Mouse (Mus musculus): ENCODE results near the gene Ldlrap1. TPM values are rescaled to one million over a fixed set of nuclear protein-coding genes. Genes with fewer than 3 reads are reported as not detected.
"Not testable (repeated sequence)": the region's sequence is repeated elsewhere in the genome, so short reads cannot be mapped to it uniquely, and the experiment has no call there.

Ldlrap1 gene
- polyA plus RNA-seq, 1 experiment from 2014 or later, result 18.0 TPM

- TF ChIP-seq CTCF (IDR thresholded peaks at IDR 0.05; ENCODE audit: low read depth), result no peak
- no peaks in the 10 kb centered on the region; the same call in 1 of the 2 replicates for H3K36me3 ChIP-seq (ENCODE audit: control insufficient read depth, insufficient read depth)
- H3K9me3 ChIP-seq (ENCODE audit: control insufficient read depth), result no peaks in the 10 kb centered on the region
- H3K9ac ChIP-seq (ENCODE audit: low read depth, low read length), result no peak overlapping the region
- ATAC-seq, result no peak
- no peak overlapping the region for H3K4me3 ChIP-seq (ENCODE audit: low read depth, low read length)
- H3K4me1 ChIP-seq (replicated peaks; ENCODE audit: control insufficient read depth, insufficient read depth, low read length), result 0 out of 2 replicates have a peak, but pooled peaks cover 4% of the 10 kb centered on the region
- no peak overlapping the region for H3K27ac ChIP-seq (ENCODE audit: low read depth, low read length)
- WGBS, result 83% methylated on average over 5 of the region's 5 CpGs
- H3K4me2 ChIP-seq (replicated peaks; ENCODE audit: low read depth), result no peak overlapping the region
- no peaks in the 10 kb centered on the region for H3K27me3 ChIP-seq (replicated peaks; ENCODE audit: control insufficient read depth, insufficient read depth, low read length)
Observed at GRCm38 (mm10) chr4:134795819-134796485, 28.1 kb upstream of the Ldlrap1 start.

DNA sequence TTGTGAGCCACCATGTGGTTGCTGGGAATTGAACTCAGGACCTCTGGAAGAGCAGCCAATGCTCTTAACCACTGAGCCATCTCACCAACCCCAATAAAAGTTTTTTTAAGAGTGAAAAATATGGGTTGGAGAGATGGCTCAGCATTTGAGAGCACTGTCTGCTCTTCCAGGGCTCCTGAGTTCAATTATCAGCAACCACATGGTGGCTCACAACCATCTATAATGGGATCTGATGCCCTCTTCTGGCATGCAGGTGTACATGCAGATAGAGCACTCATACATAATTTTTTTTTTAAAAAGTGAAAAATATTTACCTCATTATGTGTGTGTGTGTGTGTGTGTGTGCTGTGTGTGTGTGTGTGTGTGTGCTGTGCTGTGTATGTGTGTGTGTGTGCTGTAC is 27.1 kb upstream of the Ldlrap1 start:
- not testable (repeated sequence) for ATAC-seq; H3K9me3 ChIP-seq (ENCODE audit: control insufficient read depth); H3K36me3 ChIP-seq (ENCODE audit: control insufficient read depth, insufficient read depth); H3K27me3 ChIP-seq (replicated peaks; ENCODE audit: control insufficient read depth, insufficient read depth, low read length); H3K4me3 ChIP-seq (ENCODE audit: low read depth, low read length); H3K4me1 ChIP-seq (replicated peaks; ENCODE audit: control insufficient read depth, insufficient read depth, low read length); H3K4me2 ChIP-seq (replicated peaks; ENCODE audit: low read depth); H3K27ac ChIP-seq (ENCODE audit: low read depth, low read length); H3K9ac ChIP-seq (ENCODE audit: low read depth, low read length)
- TF ChIP-seq CTCF (IDR thresholded peaks at IDR 0.05; ENCODE audit: low read depth), result peak; percentile 44

DNA sequence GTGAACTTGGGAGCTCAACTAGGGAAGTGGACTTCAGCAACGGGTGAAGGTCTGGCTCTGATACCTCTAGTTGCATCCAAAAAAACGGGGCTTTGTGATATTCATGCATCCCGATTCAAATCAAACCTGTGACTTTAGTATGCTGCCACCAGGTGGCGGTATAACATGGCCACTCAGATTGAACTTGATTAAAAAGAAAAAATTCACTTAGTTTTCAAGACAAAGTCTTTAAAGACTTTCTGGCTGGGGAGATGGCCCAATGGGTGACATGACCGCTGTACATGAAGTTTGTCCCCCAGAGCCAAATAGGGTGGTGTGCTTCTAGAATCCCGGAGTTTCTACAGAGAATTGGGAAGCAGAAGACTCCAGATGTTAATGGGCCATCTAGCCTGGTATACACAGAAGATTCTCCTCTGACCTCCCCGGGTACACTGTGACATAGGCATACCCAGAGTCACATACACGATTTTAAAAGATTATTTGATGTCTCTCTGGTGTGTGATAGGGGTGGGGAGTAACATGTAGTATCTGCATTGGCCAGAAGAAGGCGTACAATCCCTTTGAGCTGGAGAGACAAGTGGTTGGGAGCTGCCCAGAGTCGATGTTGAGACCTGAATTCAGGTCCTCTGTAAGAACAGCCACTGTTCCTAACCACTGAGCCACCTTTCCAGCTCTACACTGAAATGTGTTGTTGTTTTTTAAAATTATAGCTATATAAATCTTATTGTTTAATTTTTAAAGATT is 25.6 kb upstream of the Ldlrap1 start:
- TF ChIP-seq CTCF (IDR thresholded peaks at IDR 0.05; ENCODE audit: low read depth), result peak; percentile 81
- Histone ChIP-seq H3K27ac (ENCODE audit: low read depth, low read length) (no peak overlapping the region), H3K36me3 (ENCODE audit: control insufficient read depth, insufficient read depth) (no peaks in the 10 kb centered on the region), H3K4me3 (ENCODE audit: low read depth, low read length) (no peak overlapping the region), H3K9ac (ENCODE audit: low read depth, low read length) (no peak overlapping the region), H3K4me1 (replicated peaks; ENCODE audit: control insufficient read depth, insufficient read depth, low read length) (no peaks in the 10 kb centered on the region), H3K27me3 (replicated peaks; ENCODE audit: control insufficient read depth, insufficient read depth, low read length) (no peaks in the 10 kb centered on the region), H3K4me2 (replicated peaks; ENCODE audit: low read depth) (no peak overlapping the region), H3K9me3 (ENCODE audit: control insufficient read depth) (no peaks in the 10 kb centered on the region)
- ATAC-seq, result no peak
- WGBS, result 45% methylated on average over 10 of the region's 10 CpGs

GRCm38 (mm10) chr4:134791731-134792130 is 23.9 kb upstream of the Ldlrap1 start:
- no peaks in the 10 kb centered on the region for H3K9me3 ChIP-seq (ENCODE audit: control insufficient read depth)
- H3K36me3 ChIP-seq (ENCODE audit: control insufficient read depth, insufficient read depth), result no peaks in the 10 kb centered on the region
- no peak for ATAC-seq
- H3K27ac ChIP-seq (ENCODE audit: low read depth, low read length), result no peak overlapping the region
- H3K4me3 ChIP-seq (ENCODE audit: low read depth, low read length), result no peak overlapping the region
- no peaks in the 10 kb centered on the region for H3K4me1 ChIP-seq (replicated peaks; ENCODE audit: control insufficient read depth, insufficient read depth, low read length)
- no peak overlapping the region for H3K9ac ChIP-seq (ENCODE audit: low read depth, low read length)
- 63% methylated on average over 6 of the region's 6 CpGs for WGBS
- H3K27me3 ChIP-seq (replicated peaks; ENCODE audit: control insufficient read depth, insufficient read depth, low read length), result no peaks in the 10 kb centered on the region
- H3K4me2 ChIP-seq (replicated peaks; ENCODE audit: low read depth), result no peak overlapping the region
- TF ChIP-seq CTCF (IDR thresholded peaks at IDR 0.05; ENCODE audit: low read depth), result no peak

DNA sequence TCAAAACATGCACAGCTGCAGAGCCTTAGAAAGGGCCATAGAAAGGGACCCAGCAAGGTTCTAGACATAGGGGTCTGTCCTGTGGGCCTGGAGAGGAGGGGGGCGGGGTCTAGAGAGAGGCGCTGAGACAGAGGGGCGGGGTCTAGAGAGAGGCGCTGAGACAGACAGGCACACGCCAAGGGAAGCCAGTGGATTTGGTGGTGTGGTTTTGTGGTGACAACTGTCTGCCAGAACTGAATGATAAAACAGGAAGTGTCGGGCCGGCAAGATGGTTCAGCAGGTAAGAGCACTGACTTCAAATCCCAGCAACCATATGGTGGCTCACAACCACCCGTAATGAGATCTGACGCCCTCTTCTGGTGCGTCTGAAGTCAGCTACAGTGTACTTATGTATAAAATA is 19.1 kb upstream of the Ldlrap1 start:
- ATAC-seq, result no peak

GRCm38 (mm10) chr4:134784701-134785100 is 16.9 kb upstream of the Ldlrap1 start:
- WGBS, result 66% methylated on average over 5 of the region's 5 CpGs
- Histone ChIP-seq H3K36me3 (ENCODE audit: control insufficient read depth, insufficient read depth) (no peaks in the 10 kb centered on the region), H3K27me3 (replicated peaks; ENCODE audit: control insufficient read depth, insufficient read depth, low read length) (no peaks in the 10 kb centered on the region), H3K4me3 (ENCODE audit: low read depth, low read length) (no peak overlapping the region), H3K9ac (ENCODE audit: low read depth, low read length) (no peak overlapping the region), H3K4me1 (replicated peaks; ENCODE audit: control insufficient read depth, insufficient read depth, low read length) (no peaks in the 10 kb centered on the region), H3K4me2 (replicated peaks; ENCODE audit: low read depth) (no peak overlapping the region), H3K9me3 (ENCODE audit: control insufficient read depth) (no peaks in the 10 kb centered on the region), H3K27ac (ENCODE audit: low read depth, low read length) (no peak overlapping the region)
- no peak for ATAC-seq
- peak; percentile 67 for TF ChIP-seq CTCF (IDR thresholded peaks at IDR 0.05; ENCODE audit: low read depth)

More for the DNA sequence above, 19.1 kb upstream of the Ldlrap1 start:
- Histone ChIP-seq H3K4me1 (replicated peaks; ENCODE audit: control insufficient read depth, insufficient read depth, low read length) (no peaks in the 10 kb centered on the region), H3K9ac (ENCODE audit: low read depth, low read length) (no peak overlapping the region), H3K27me3 (replicated peaks; ENCODE audit: control insufficient read depth, insufficient read depth, low read length) (no peaks in the 10 kb centered on the region), H3K27ac (ENCODE audit: low read depth, low read length) (no peak overlapping the region), H3K4me2 (replicated peaks; ENCODE audit: low read depth) (no peak overlapping the region), H3K4me3 (ENCODE audit: low read depth, low read length) (no peak overlapping the region), H3K36me3 (ENCODE audit: control insufficient read depth, insufficient read depth) (no peaks in the 10 kb centered on the region), H3K9me3 (ENCODE audit: control insufficient read depth) (no peaks in the 10 kb centered on the region)
- 42% methylated on average over 10 of the region's 10 CpGs for WGBS
- no peak for TF ChIP-seq CTCF (IDR thresholded peaks at IDR 0.05; ENCODE audit: low read depth)
